Mouse (Mus musculus): Measurements from ENCODE around the gene Kcnq1. TPM values are rescaled to one million over a fixed set of nuclear protein-coding genes. Genes with fewer than 3 reads are reported as not detected.

The Kcnq1 gene
- polyA plus RNA-seq, 1 experiment from 2014 or later = 1.0 TPM

DNA sequence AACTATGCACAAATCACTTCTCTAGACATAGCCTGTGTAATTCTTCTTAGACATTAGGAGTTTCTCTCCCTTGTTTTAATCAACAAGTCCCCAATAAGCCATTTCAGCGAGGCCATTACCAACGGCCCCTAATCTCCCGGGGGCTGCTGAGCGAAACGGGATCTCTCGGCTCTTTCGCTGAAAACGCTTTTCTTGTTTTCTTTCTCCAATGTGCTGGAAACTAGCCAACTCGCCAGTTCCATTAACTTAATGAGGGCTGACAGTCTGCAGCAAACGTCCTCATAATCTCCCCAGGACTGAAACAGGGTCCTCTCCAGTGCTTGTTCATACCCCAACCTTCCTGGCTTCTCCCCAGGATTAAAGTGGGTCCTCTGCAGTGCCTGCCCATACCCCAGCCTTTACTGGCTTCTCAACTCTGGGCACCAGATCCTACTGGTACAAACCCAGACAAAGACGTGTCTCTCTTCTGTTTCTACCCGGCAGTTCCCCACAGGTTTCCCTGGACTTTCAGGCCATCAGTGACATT is 237.7 kb downstream of the Kcnq1 start:
- Histone ChIP-seq H3K27me3 (replicated peaks; ENCODE audit: low read depth, poor library complexity, severe bottlenecking) (peaks cover 60% of the 10 kb centered on the region), H3K4me3 (no peak overlapping the region), H3K27ac (replicated peaks) (no peak overlapping the region; the same call in 1 of the 2 replicates), H3K36me3 (replicated peaks) (no peaks in the 10 kb centered on the region), H3K9me3 (no peaks in the 10 kb centered on the region; the same call in 1 of the 2 replicates), H3K4me1 (peaks cover 23% of the 10 kb centered on the region)
- WGBS = 35% methylated on average over 12 of the region's 12 CpGs
- peak; percentile 26 for DNase-seq (ENCODE audit: low spot score)

DNA sequence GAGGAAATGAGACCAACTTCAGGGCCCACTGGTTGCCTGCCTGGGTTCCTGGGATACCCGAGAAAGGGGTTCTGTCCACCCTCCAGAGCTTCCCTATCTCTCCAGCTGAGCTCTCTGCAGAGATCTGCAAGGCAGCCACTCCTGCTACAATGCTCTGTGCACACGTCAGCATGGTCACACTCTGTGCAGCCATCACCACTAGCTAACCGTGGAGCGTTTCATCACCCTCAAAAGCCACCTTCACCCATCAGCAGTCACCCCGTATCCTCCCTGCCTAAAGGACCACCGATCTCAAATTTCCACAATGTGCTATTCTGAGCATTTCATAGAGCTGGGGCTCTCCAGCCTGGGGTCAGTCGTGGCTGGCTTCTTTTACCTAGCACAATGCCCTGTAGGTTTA is 243.1 kb downstream of the Kcnq1 start:
- H3K27me3 ChIP-seq (replicated peaks; ENCODE audit: low read depth, poor library complexity, severe bottlenecking) = peaks cover 29% of the 10 kb centered on the region

DNA sequence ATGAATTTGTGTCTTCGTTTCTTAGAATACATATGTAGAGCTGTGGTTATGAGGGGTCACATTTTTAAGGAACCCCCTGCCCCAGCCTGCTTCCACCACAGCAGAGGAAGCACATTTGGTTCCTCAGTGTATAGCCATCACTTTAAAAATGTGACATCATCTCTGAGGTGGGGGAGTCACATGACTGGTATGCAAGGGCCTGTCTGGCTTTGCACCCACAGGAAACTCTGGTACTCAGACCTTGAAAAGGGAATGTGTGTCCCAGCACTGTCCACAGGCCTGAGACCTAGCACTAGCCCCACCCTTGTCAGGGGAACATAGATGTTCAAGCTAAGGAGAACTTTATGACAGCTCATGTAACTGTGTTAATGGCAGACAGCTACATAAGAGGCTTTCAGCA is 243.7 kb downstream of the Kcnq1 start:
- WGBS = 90% methylated on average over 1 of the region's 1 CpGs
- DNase-seq (ENCODE audit: low spot score) = no peak
- H3K4me1 ChIP-seq = peaks cover 20% of the 10 kb centered on the region
- H3K27me3 ChIP-seq (replicated peaks; ENCODE audit: low read depth, poor library complexity, severe bottlenecking) = peaks cover 23% of the 10 kb centered on the region
- H3K9me3 ChIP-seq = no peaks in the 10 kb centered on the region
- H3K4me3 ChIP-seq = no peak overlapping the region
- no peaks in the 10 kb centered on the region for H3K36me3 ChIP-seq (replicated peaks)
- H3K27ac ChIP-seq (replicated peaks) = no peak overlapping the region

More for the DNA sequence above, 243.1 kb downstream of the Kcnq1 start:
- H3K4me1 ChIP-seq = peaks cover 20% of the 10 kb centered on the region
- H3K27ac ChIP-seq (replicated peaks) = no peak overlapping the region
- DNase-seq (ENCODE audit: low spot score) = no peak
- H3K36me3 ChIP-seq (replicated peaks) = no peaks in the 10 kb centered on the region
- H3K9me3 ChIP-seq = no peaks in the 10 kb centered on the region
- 72% methylated on average over 7 of the region's 7 CpGs for WGBS
- no peak overlapping the region for H3K4me3 ChIP-seq

- Histone ChIP-seq H3K27ac (replicated peaks) (no peak overlapping the region), H3K4me1 (no peaks in the 10 kb centered on the region), H3K36me3 (replicated peaks) (no peaks in the 10 kb centered on the region), H3K4me3 (no peak overlapping the region), H3K9me3 (no peaks in the 10 kb centered on the region), H3K27me3 (replicated peaks; ENCODE audit: low read depth, poor library complexity, severe bottlenecking) (no peaks in the 10 kb centered on the region; the same call in 1 of the 2 replicates)
- 54% methylated on average over 5 of the region's 5 CpGs for WGBS
- peak; percentile 25 for DNase-seq (ENCODE audit: low spot score)
Observed at GRCm38 (mm10) chr7:143355831-143356230, 249.7 kb downstream of the Kcnq1 start.

- Histone ChIP-seq H3K4me3 (no peak overlapping the region), H3K4me1 (no peaks in the 10 kb centered on the region), H3K27ac (replicated peaks) (no peak overlapping the region), H3K27me3 (replicated peaks; ENCODE audit: low read depth, poor library complexity, severe bottlenecking) (peaks cover 6% of the 10 kb centered on the region; the same call in 1 of the 2 replicates), H3K9me3 (no peaks in the 10 kb centered on the region), H3K36me3 (replicated peaks) (no peaks in the 10 kb centered on the region)
- no peak for DNase-seq (ENCODE audit: low spot score)
- WGBS = 68% methylated on average over 1 of the region's 1 CpGs
Observed at GRCm38 (mm10) chr7:143357109-143357508, 250.9 kb downstream of the Kcnq1 start.

DNA sequence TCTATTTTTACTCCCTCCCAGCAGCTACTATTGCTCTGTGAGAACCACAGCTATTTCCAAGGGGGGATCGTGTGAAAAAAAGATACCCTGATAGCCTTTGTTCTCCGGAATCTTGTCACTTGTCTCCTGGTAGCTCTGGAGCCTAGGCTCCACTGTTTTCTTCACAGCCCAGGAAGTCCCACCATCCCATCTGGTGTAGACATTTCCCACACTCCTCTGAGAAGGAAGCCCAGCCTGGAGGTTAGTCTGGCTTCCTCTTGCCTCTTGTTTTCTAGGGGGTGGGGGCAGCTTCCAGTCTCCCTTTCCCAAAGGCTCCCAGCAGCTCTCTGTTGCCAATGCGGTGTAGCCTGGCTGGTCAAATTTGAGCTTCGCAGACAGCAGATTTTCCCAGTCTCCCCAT is 251.7 kb downstream of the Kcnq1 start:
- H3K27ac ChIP-seq (replicated peaks) = no peak overlapping the region
- no peaks in the 10 kb centered on the region for H3K36me3 ChIP-seq (replicated peaks)
- DNase-seq (ENCODE audit: low spot score) = no peak
- peaks cover 6% of the 10 kb centered on the region; the same call in 1 of the 2 replicates for H3K27me3 ChIP-seq (replicated peaks; ENCODE audit: low read depth, poor library complexity, severe bottlenecking)
- no peak overlapping the region for H3K4me3 ChIP-seq
- no peaks in the 10 kb centered on the region for H3K4me1 ChIP-seq
- 82% methylated on average over 4 of the region's 4 CpGs for WGBS
- no peaks in the 10 kb centered on the region for H3K9me3 ChIP-seq

DNA sequence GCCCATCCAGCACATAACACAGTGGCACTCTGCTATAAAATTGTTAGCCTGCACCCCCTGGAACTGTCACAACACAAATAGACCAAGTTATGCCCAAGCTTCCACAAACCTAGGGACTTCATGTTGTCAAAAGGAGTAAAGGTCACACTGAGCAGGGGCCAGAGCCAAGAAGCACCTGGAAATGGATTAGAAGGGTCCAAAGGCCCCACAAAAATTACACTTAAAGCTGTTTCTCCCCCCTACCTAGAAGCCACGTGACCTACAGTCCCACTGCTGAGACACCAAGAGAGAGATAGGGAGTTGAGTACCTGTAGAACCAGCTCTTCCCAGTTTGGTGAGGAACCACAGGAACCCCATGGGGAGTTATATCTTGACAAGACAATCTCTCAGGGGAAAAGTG is 253.6 kb downstream of the Kcnq1 start:
- H3K27ac ChIP-seq (replicated peaks) = no peak overlapping the region
- H3K36me3 ChIP-seq (replicated peaks) = no peaks in the 10 kb centered on the region
- no peak for DNase-seq (ENCODE audit: low spot score)
- WGBS = 83% methylated on average over 1 of the region's 1 CpGs
- peaks cover 18% of the 10 kb centered on the region for H3K27me3 ChIP-seq (replicated peaks; ENCODE audit: low read depth, poor library complexity, severe bottlenecking)
- H3K4me3 ChIP-seq = no peak overlapping the region
- no peaks in the 10 kb centered on the region for H3K4me1 ChIP-seq
- H3K9me3 ChIP-seq = no peaks in the 10 kb centered on the region

DNA sequence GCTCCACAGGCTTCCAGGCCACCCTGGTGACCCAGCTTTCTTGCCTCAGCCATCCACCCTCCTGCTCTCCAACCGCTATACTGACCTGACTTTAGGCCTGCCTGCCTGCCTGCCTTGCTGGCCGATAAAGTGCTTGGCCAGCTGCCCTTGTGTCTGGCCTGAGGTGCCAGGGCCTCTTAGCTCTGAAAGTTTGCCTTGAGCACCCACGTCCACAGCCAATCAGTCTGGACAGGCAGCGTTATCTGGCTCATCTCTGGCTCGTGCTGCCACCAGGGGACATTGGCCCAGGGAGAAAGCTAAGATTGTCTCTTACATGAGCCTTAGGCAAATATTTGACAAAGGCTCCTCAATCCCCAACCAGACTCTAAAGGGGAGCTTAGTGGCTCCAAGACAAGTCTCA is 254.6 kb downstream of the Kcnq1 start:
- H3K4me3 ChIP-seq = no peak overlapping the region
- 70% methylated on average over 5 of the region's 5 CpGs for WGBS
- H3K9me3 ChIP-seq = no peaks in the 10 kb centered on the region
- H3K27me3 ChIP-seq (replicated peaks; ENCODE audit: low read depth, poor library complexity, severe bottlenecking) = peaks cover 26% of the 10 kb centered on the region
- H3K27ac ChIP-seq (replicated peaks) = 0 out of 2 replicates have a peak overlapping the region, but pooled peaks have one; percentile 36
- DNase-seq (ENCODE audit: low spot score) = no peak
- H3K4me1 ChIP-seq = peaks cover 9% of the 10 kb centered on the region
- H3K36me3 ChIP-seq (replicated peaks) = no peaks in the 10 kb centered on the region

- DNase-seq (ENCODE audit: low spot score) = no peak
- WGBS = 94% methylated on average over 7 of the region's 7 CpGs
- H3K27ac ChIP-seq (replicated peaks) = no peak overlapping the region
- H3K9me3 ChIP-seq = no peaks in the 10 kb centered on the region
- H3K4me3 ChIP-seq = no peak overlapping the region
- peaks cover 27% of the 10 kb centered on the region for H3K4me1 ChIP-seq
- H3K36me3 ChIP-seq (replicated peaks) = no peaks in the 10 kb centered on the region
- H3K27me3 ChIP-seq (replicated peaks; ENCODE audit: low read depth, poor library complexity, severe bottlenecking) = peaks cover 34% of the 10 kb centered on the region
Observed at GRCm38 (mm10) chr7:143364092-143364832, 258.1 kb downstream of the Kcnq1 start.

GRCm38 (mm10) chr7:143364969-143365839 is 259.0 kb downstream of the Kcnq1 start:
- no peak for DNase-seq (ENCODE audit: low spot score)
- WGBS = 89% methylated on average over 8 of the region's 8 CpGs
- Histone ChIP-seq H3K27me3 (replicated peaks; ENCODE audit: low read depth, poor library complexity, severe bottlenecking) (peaks cover 34% of the 10 kb centered on the region), H3K4me3 (no peak overlapping the region), H3K36me3 (replicated peaks) (no peaks in the 10 kb centered on the region), H3K9me3 (no peaks in the 10 kb centered on the region), H3K4me1 (peaks cover 27% of the 10 kb centered on the region), H3K27ac (replicated peaks) (no peak overlapping the region)

DNA sequence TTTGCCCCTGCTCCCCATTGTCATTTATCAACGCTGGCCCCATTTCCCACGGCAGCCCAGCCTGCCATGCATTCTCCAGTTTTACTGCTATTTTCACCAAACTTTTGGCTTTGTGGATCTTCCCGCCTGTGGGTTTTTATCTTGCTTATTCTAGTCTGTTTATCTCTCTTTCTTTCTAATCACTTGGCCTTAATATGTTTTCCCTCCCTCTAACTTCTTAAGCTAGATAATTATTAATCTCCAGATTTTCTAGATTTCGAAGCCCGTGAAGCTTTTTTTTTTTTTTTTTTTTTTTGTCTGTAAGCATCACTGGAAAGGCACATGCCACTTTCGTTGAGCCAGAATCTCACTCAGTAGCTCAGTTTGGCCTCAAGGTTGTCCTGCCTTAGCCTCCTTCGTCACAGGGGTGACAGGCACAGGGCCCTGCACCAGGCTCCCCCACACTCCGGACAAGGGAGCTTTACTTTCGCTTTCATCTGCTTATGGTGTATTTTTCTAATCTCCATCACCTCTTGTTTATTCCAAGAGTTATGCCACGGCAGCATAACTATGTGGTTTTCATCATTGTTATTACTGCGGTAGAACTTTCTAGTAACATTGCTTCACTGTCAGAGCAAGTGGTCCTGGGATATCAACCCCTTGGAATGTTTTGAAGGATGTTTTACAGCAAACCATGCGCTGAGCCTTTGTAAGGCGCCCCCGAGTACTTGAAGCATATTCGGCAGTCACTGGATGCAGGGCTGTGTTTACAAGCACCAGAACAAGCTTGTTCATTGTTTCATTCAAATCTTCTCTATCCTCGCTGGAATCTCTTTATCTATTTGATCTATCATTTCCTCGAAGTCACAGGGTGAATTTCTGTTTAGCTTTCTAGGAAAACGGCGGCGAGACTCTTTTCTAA is 261.5 kb downstream of the Kcnq1 start:
- DNase-seq (ENCODE audit: low spot score) = no peak
- WGBS = 69% methylated on average over 20 of the region's 20 CpGs
- peaks cover 29% of the 10 kb centered on the region for H3K4me1 ChIP-seq
- H3K36me3 ChIP-seq (replicated peaks) = no peaks in the 10 kb centered on the region
- peaks cover 36% of the 10 kb centered on the region for H3K27me3 ChIP-seq (replicated peaks; ENCODE audit: low read depth, poor library complexity, severe bottlenecking)
- H3K9me3 ChIP-seq = no peaks in the 10 kb centered on the region
- no peak overlapping the region for H3K27ac ChIP-seq (replicated peaks)
- no peak overlapping the region for H3K4me3 ChIP-seq

- Histone ChIP-seq H3K9me3 (no peaks in the 10 kb centered on the region), H3K4me1 (peaks cover 35% of the 10 kb centered on the region), H3K4me3 (no peak overlapping the region), H3K27ac (replicated peaks) (no peak overlapping the region), H3K36me3 (replicated peaks) (no peaks in the 10 kb centered on the region), H3K27me3 (replicated peaks; ENCODE audit: low read depth, poor library complexity, severe bottlenecking) (peaks cover 41% of the 10 kb centered on the region)
- no peak for DNase-seq (ENCODE audit: low spot score)
- WGBS = 65% methylated on average over 7 of the region's 7 CpGs
Observed at GRCm38 (mm10) chr7:143368267-143368643, 262.1 kb downstream of the Kcnq1 start.

All from embryonic facial prominence, embryonic 10.5 days (tissue).